In the genomic region with DNA sequence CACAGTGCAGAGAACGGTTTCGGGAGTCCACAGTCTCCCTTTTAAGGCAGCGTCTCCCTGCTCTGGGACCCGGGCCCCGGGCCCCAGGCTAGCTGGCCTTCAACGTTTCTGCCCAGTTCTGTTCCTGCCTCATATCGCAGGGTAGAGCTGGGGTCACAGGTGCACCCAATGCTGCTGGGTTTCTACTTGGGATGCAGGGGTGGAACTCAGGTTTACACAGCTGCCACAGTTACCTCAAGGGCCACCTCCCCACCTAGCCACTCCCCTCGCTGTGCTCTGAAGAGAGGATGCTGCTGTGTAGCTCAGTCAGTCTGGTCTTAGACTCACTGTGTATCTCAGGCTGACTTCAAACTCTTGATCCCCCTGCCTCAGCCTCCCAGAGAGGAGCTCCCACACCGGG, we compare ENCODE assay signal across 36 mouse cellular contexts. TPM values are rescaled to one million over a fixed set of nuclear protein-coding genes. Genes with fewer than 3 reads are reported as not detected.
"Had no signal": no experiment of that assay in that cellular context is flagged by ENCODE, and none has a peak within 500 bp of the region (broad histone marks: within the 10 kb centered on the region; RNA-seq: fewer than 3 reads in every experiment).

No protein-coding gene starts in this region.

- H3K4me3 ChIP-seq: gastrocnemius, adult 2 months; heart, adult 2 months; heart, embryonic 13.5 days; heart, embryonic 15.5 days; hindbrain, embryonic 10.5 days; hindbrain, embryonic 12.5 days; intestine, embryonic 15.5 days; layer of hippocampus, adult 2 months; left cerebral cortex, adult 2 months; limb, embryonic 13.5 days; limb, embryonic 15.5 days had no signal

- DNase-seq: gastrocnemius, adult 2 months; gastrocnemius, postnatal 10 days; gastrocnemius, postnatal 25 days; heart, adult 2 months; heart, postnatal 14 days; heart, postnatal 36 days; kidney, adult 18-20 months; kidney, adult 8-10 months; kidney, postnatal 10 days; kidney, postnatal 25 days; kidney, postnatal 4 days; left cerebral cortex, postnatal 4 days had no signal

- ATAC-seq: hindbrain, embryonic 16.5 days; inflammation-experienced regulatory T-cells, adult 6 months; intestine, embryonic 15.5 days; intestine, postnatal 0 days had no signal

- H3K4me2 ChIP-seq: heart, embryonic 11.5 days; heart, embryonic 13.5 days; heart, embryonic 15.5 days; hindbrain, embryonic 12.5 days; hindbrain, embryonic 14.5 days; intestine, embryonic 15.5 days; limb, embryonic 13.5 days; limb, embryonic 15.5 days had no signal

- H3K9ac ChIP-seq: heart, embryonic 13.5 days; heart, embryonic 15.5 days; hindbrain, embryonic 12.5 days; hindbrain, embryonic 14.5 days; intestine, embryonic 15.5 days; limb, embryonic 13.5 days; limb, embryonic 15.5 days had no signal

- H3K36me3 ChIP-seq: heart, embryonic 13.5 days; heart, embryonic 15.5 days; hindbrain, embryonic 10.5 days; hindbrain, embryonic 12.5 days; intestine, embryonic 15.5 days; limb, embryonic 13.5 days; limb, embryonic 15.5 days had no signal

- H3K27ac ChIP-seq: gastrocnemius, adult 2 months; heart, adult 2 months; heart, embryonic 13.5 days; heart, embryonic 15.5 days; hindbrain, embryonic 10.5 days; hindbrain, embryonic 12.5 days; hindbrain, embryonic 14.5 days; intestine, embryonic 15.5 days; layer of hippocampus, adult 2 months; left cerebral cortex, adult 2 months; limb, embryonic 13.5 days; limb, embryonic 15.5 days had no signal

- H3K4me1 ChIP-seq: heart, embryonic 13.5 days; heart, embryonic 15.5 days; intestine, embryonic 15.5 days; limb, embryonic 13.5 days; limb, embryonic 15.5 days had no signal

- H3K9me3 ChIP-seq: heart, embryonic 13.5 days; heart, embryonic 15.5 days; hindbrain, embryonic 10.5 days; hindbrain, embryonic 12.5 days; intestine, embryonic 15.5 days; limb, embryonic 13.5 days; limb, embryonic 15.5 days had no signal

RNA-seq across cellular contexts. Expression of a gene that starts 45.0 kb away (rescaled TPM):
- total RNA-seq: gastrocnemius, postnatal 10 days; gastrocnemius, postnatal 25 days; gastrocnemius, postnatal 4 days; granulocyte monocyte progenitor cell, adult 5-6 weeks; heart, adult 2 months; heart, postnatal 14 days; layer of hippocampus, adult 2 months; layer of hippocampus, postnatal 25 days; left cerebral cortex, adult 2 months; left cerebral cortex, postnatal 10 days; left cerebral cortex, postnatal 25 days; left cerebral cortex, postnatal 4 days had no signal
- polyA plus RNA-seq: frontal cortex, adult 2 months; heart, adult 2 months; heart, embryonic 11.5 days; heart, embryonic 13.5 days; heart, embryonic 15.5 days; heart, postnatal 0 days; hindbrain, embryonic 10.5 days; hindbrain, embryonic 12.5 days; hindbrain, embryonic 14.5 days; hindbrain, embryonic 16.5 days; intestine, embryonic 15.5 days; intestine, postnatal 0 days; kidney, embryonic 14.5 days; kidney, embryonic 16.5 days; limb, embryonic 11.5 days; limb, embryonic 13.5 days; limb, embryonic 15.5 days had no signal
